Mouse (Mus musculus) bone marrow macrophage, adult 2 months (primary cell): Measurements from ENCODE around the gene Samd1.

Experiments
- CTCF ChIP-seq: IDR thresholded peaks from 2 replicates; pipeline ENCODE4 v1.5.1; 2012; ENCODE audit warnings: low read depth, mild to moderate bottlenecking, low read length, moderate library complexity
- POLR2A ChIP-seq: IDR thresholded peaks from 2 replicates; pipeline ENCODE4 v1.6.1; 2012; ENCODE audit warnings: mild to moderate bottlenecking, low read depth, low read length, borderline replicate concordance

- TF ChIP-seq CTCF (no peak), POLR2A (no peak)
Observed at GRCm38 (mm10) chr8:83973161-83974031, 24.1 kb upstream of the Samd1 start.
